Mouse (Mus musculus) embryonic facial prominence, embryonic 13.5 days (tissue): ENCODE measurements around the gene Hip1r. TPM values are rescaled to one million over a fixed set of nuclear protein-coding genes. Genes with fewer than 3 reads are reported as not detected.
A peak's percentile ranks its signal among the peaks of the same experiment; 100 is the strongest.

ENCODE experiments used
- ATAC-seq: fragments of 200-750 bp; cut with Nextera tagmentation; 2 replicates; pipeline ENCODE4 v1.8.0; 2017; ENCODE audit warnings: low read depth; ENCODE audit not compliant: insufficient number of reproducible peaks, insufficient read depth, low FRiP score, low TSS enrichment
- H3K27ac ChIP-seq: fragments of 300-500 bp; sonication (generic); 2 replicates; pipeline ENCODE4 v1.5.1; 2015; ENCODE audit warnings: moderate library complexity, mild to moderate bottlenecking, inconsistent platforms
- H3K27me3 ChIP-seq: fragments of 300-500 bp; sonication (generic); 2 replicates; pipeline ENCODE4 v1.6.1; 2015; ENCODE audit warnings: mild to moderate bottlenecking, inconsistent platforms
- H3K36me3 ChIP-seq: fragments of 300-500 bp; sonication (generic); 2 replicates; pipeline ENCODE4 v1.6.1; 2015; ENCODE audit warnings: mild to moderate bottlenecking, inconsistent platforms
- H3K4me1 ChIP-seq: fragments of 300-500 bp; sonication (generic); 2 replicates; pipeline ENCODE4 v1.6.1; 2015; ENCODE audit warnings: inconsistent platforms
- H3K4me2 ChIP-seq: fragments of 300-500 bp; sonication (generic); 2 replicates; pipeline ENCODE4 v1.6.1; 2015; ENCODE audit warnings: moderate library complexity, mild to moderate bottlenecking, inconsistent platforms
- H3K4me3 ChIP-seq: fragments of 300-500 bp; sonication (generic); 2 replicates; pipeline ENCODE4 v1.5.1; 2015; ENCODE audit warnings: mild to moderate bottlenecking, inconsistent platforms
- H3K9ac ChIP-seq: fragments of 300-500 bp; sonication (generic); 2 replicates; pipeline ENCODE4 v1.6.1; 2015; ENCODE audit warnings: mild to moderate bottlenecking, inconsistent platforms
- H3K9me3 ChIP-seq: fragments of 300-500 bp; sonication (generic); 2 replicates; pipeline ENCODE4 v1.6.1; 2016; ENCODE audit warnings: inconsistent platforms
- WGBS: fragments of 180-500 bp; shearing (Covaris S2); methylation state at CpG from one replicate; pipeline ENCODE4 v1.1.7; 2015; ENCODE audit warnings: mixed read lengths; 5-methylcytosine and 5-hydroxymethylcytosine counted together
- polyA plus RNA-seq: library from polyadenylated mRNA; unstranded; fragments of >200 nt; fragmentation: Nextera tagmentation; extraction: Ambion mirVana; gene quantifications from 2 replicates; pipeline ENCODE4 v1.2.1, GENCODE M21; 2015

Hip1r gene
- polyA plus RNA-seq, 1 experiment from 2014 or later: 9.6 TPM

DNA sequence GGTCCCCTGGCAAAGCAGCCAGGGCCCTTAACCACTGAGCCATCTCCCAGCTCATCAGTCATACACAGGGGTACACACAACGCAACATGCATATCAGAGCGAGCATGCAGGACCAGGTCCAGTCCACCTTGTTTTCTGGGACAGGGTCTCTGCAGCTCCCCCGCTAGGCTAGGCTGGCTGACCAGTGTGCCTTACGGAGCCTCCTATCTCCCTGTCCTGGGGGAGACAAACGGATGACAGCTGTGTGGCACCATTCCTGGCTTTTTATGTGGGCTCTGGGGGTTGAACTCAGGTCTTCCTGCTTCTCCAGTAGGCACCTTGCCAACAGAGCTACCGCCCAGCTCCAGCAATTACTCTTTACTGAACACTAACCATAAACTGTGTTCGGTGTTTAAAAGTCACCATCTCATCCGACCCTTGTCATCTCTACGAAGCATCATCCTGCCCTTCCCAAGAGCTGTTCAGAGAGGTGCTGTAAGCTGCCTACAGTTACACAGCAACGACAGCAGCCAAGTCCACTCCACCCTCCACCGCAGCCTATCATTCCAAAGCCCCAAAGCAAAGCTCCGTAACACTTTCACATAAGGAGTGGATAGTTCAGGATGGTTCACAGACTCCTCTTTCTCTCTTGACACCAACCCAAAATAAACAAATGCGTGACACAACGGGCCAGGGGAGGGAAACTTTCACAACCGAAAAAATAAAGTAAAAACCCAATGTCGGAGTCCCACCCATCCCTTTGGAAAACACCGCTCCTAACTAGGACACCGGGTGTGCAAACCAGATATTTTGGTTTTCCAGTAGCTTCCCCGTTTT, 56.0 kb downstream of the Hip1r start:
- Histone ChIP-seq H3K9me3 (no peaks in the 10 kb centered on the region), H3K4me2 (peak overlapping the region; percentile 88), H3K27ac (peak overlapping the region; percentile 93; the same call in 1 of the 2 replicates), H3K4me1 (peaks cover 48% of the 10 kb centered on the region), H3K9ac (no peak overlapping the region), H3K4me3 (no peak overlapping the region; the same call in 1 of the 2 replicates), H3K27me3 (no peaks in the 10 kb centered on the region), H3K36me3 (peaks cover 10% of the 10 kb centered on the region; the same call in 1 of the 2 replicates)
- 89% methylated on average over 19 of the region's 19 CpGs for WGBS
- ATAC-seq: no peak

- H3K9me3 ChIP-seq: no peaks in the 10 kb centered on the region
- peaks cover 45% of the 10 kb centered on the region for H3K4me1 ChIP-seq
- H3K9ac ChIP-seq: peak overlapping the region; percentile 96
- peak overlapping the region; percentile 93 for H3K27ac ChIP-seq
- H3K36me3 ChIP-seq: peaks cover 10% of the 10 kb centered on the region; the same call in 1 of the 2 replicates
- H3K27me3 ChIP-seq: no peaks in the 10 kb centered on the region
- peak overlapping the region; percentile 87 for H3K4me3 ChIP-seq
- no peak for ATAC-seq
- peak overlapping the region; percentile 88 for H3K4me2 ChIP-seq
- WGBS: 34% methylated on average over 12 of the region's 12 CpGs
These were observed 57.1 kb downstream of the Hip1r start for GRCm38 (mm10) chr5:124030386-124031067.

DNA sequence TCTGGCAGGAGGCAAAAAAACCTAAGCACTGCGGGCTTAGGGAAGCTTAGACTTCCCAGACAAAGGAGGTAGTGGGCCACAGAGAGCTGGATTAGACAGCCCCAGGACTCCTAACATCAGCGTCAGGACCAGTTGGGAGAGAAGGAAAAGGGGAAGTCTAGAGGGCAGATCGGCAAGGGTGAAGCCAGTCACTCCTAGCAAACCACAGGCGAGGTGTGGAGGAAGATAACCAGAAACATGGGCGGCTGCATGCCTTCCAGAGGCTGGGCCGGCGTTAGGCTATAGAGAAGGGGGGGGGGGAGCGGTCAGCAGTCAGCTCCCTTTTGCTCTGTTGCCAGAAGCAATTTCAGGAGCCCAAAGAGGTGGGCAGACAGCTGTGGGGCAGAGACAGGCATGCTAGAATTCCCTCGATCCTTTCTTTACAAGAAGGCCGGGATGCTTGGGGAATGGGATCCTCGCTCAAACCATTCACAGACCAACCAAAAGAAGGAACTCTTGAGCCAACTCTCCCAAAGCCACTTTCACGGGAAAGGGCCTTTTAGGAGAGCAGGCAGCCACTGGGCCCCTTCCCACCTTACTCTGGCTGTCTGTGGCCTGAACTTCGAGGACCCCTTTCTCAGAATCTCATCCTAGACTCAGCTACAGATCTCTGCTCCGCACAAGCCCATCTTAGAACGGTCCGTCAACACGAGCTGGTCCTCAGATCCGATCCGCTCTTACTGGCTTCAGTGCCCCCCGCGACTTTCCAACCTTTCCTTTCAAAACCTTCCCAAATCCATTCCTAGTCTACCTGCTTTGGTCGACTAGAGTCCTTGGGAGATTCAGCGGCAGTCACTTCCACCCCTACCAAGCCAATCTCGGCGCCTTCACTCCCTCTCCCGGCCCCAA, 57.9 kb downstream of the Hip1r start:
- peaks cover 6% of the 10 kb centered on the region; the same call in 1 of the 2 replicates for H3K36me3 ChIP-seq
- H3K4me2 ChIP-seq: peak overlapping the region; percentile 88
- H3K4me1 ChIP-seq: peaks cover 37% of the 10 kb centered on the region
- peak overlapping the region; percentile 87 for H3K4me3 ChIP-seq
- under 1% methylated on average over 25 of the region's 26 CpGs for WGBS
- no peaks in the 10 kb centered on the region for H3K27me3 ChIP-seq
- H3K9ac ChIP-seq: peak overlapping the region; percentile 96
- ATAC-seq: no peak
- no peaks in the 10 kb centered on the region for H3K9me3 ChIP-seq
- H3K27ac ChIP-seq: peak overlapping the region; percentile 93

DNA sequence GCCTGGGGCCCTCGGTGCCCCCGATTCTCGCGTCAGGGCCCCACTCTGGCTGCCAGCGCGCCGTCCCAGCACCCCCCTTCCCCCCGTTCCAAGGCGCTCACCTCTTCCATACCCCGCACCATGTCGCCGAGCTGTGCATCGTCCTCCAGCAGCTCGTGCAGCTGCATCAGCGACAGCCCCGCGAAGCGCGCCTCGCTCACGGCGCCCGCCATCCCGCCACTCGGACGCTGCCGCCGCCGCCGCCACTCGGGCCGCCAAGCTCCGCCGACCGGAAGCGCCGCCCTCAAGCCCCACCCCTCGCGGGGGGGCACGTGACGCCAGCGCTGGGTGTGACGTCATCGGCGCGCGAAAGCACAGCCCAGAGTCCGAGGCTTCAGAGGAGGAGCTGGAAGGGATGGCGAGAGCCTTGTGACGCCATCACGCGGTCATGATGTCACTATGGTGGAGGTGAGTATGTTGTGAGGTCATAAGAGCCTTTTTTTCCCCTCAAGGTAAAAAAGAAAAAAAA, 58.6 kb downstream of the Hip1r start, which contains the start of gene Vps37b:
TSS of gene Vps37b (minus strand) at position 270 of the 508 bp plus-strand sequence.
- no peaks in the 10 kb centered on the region for H3K9me3 ChIP-seq
- peaks cover 6% of the 10 kb centered on the region; the same call in 1 of the 2 replicates for H3K36me3 ChIP-seq
- WGBS: under 1% methylated on average over 52 of the region's 52 CpGs
- H3K27ac ChIP-seq: peak within 1 kb of the TSS; percentile 93
- ATAC-seq: peak; percentile 54; the same call in 1 of the 2 replicates
- H3K4me1 ChIP-seq: peaks cover 32% of the 10 kb centered on the region
- H3K4me2 ChIP-seq: peak within 1 kb of the TSS; percentile 88
- peak within 1 kb of the TSS; percentile 87 for H3K4me3 ChIP-seq
- no peaks in the 10 kb centered on the region for H3K27me3 ChIP-seq
- peak within 1 kb of the TSS; percentile 96 for H3K9ac ChIP-seq

GRCm38 (mm10) chr5:124034471-124034870, 61.0 kb downstream of the Hip1r start:
- H3K36me3 ChIP-seq: no peaks in the 10 kb centered on the region
- no peaks in the 10 kb centered on the region for H3K9me3 ChIP-seq
- no peak overlapping the region for H3K27ac ChIP-seq
- H3K4me2 ChIP-seq: no peak overlapping the region
- no peaks in the 10 kb centered on the region for H3K27me3 ChIP-seq
- no peak overlapping the region for H3K9ac ChIP-seq
- 63% methylated on average over 11 of the region's 11 CpGs for WGBS
- no peak overlapping the region for H3K4me3 ChIP-seq
- peaks cover 19% of the 10 kb centered on the region for H3K4me1 ChIP-seq
- no peak for ATAC-seq

DNA sequence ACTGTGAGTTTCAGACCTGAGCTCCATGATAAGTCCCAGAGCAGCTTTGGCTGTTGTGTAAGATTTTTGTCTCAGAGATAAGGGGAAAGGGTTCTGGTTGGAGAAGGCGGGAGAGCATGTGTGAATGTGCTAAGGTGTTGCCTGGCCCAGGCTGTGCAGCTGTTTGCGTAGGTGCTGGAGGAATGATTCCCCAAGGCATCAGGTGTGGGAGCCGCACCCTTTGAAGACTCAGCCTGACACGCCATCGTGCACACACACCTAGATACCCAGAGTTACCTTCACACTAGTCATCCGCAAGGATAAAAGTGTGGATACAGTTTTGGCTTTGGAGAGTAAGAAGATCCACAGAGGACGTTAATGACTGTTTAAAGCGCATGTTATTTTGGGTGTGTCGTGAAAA, 62.0 kb downstream of the Hip1r start:
- ATAC-seq: no peak
- Histone ChIP-seq H3K4me3 (no peak overlapping the region), H3K4me1 (peaks cover 10% of the 10 kb centered on the region), H3K9ac (no peak overlapping the region), H3K27me3 (no peaks in the 10 kb centered on the region), H3K27ac (no peak overlapping the region), H3K4me2 (no peak overlapping the region), H3K9me3 (no peaks in the 10 kb centered on the region), H3K36me3 (no peaks in the 10 kb centered on the region)
- 83% methylated on average over 9 of the region's 9 CpGs for WGBS

GRCm38 (mm10) chr5:124035806-124036205, 62.4 kb downstream of the Hip1r start:
- 72% methylated on average over 8 of the region's 8 CpGs for WGBS
- H3K36me3 ChIP-seq: no peaks in the 10 kb centered on the region
- no peaks in the 10 kb centered on the region for H3K27me3 ChIP-seq
- H3K9me3 ChIP-seq: no peaks in the 10 kb centered on the region
- ATAC-seq: no peak
- H3K4me1 ChIP-seq: peaks cover 6% of the 10 kb centered on the region; the same call in 1 of the 2 replicates
- no peak overlapping the region for H3K27ac ChIP-seq
- H3K4me3 ChIP-seq: no peak overlapping the region
- H3K9ac ChIP-seq: no peak overlapping the region
- H3K4me2 ChIP-seq: no peak overlapping the region

- H3K36me3 ChIP-seq: no peaks in the 10 kb centered on the region
- 31% methylated on average over 6 of the region's 6 CpGs for WGBS
These were observed 62.9 kb downstream of the Hip1r start for GRCm38 (mm10) chr5:124036341-124036740.

GRCm38 (mm10) chr5:124036836-124037235, 63.4 kb downstream of the Hip1r start:
- no peak for ATAC-seq
- Histone ChIP-seq H3K36me3 (no peaks in the 10 kb centered on the region), H3K27ac (no peak overlapping the region), H3K27me3 (no peaks in the 10 kb centered on the region), H3K4me2 (no peak overlapping the region), H3K4me1 (no peaks in the 10 kb centered on the region), H3K4me3 (no peak overlapping the region), H3K9ac (no peak overlapping the region), H3K9me3 (no peaks in the 10 kb centered on the region)
- 49% methylated on average over 5 of the region's 5 CpGs for WGBS

More at GRCm38 (mm10) chr5:124036341-124036740, 62.9 kb downstream of the Hip1r start:
- H3K4me1 ChIP-seq: peaks cover under 1% of the 10 kb centered on the region; the same call in 1 of the 2 replicates
- no peak overlapping the region for H3K4me2 ChIP-seq
- H3K4me3 ChIP-seq: no peak overlapping the region
- no peaks in the 10 kb centered on the region for H3K27me3 ChIP-seq
- no peak for ATAC-seq
- no peaks in the 10 kb centered on the region for H3K9me3 ChIP-seq
- no peak overlapping the region for H3K27ac ChIP-seq
- H3K9ac ChIP-seq: no peak overlapping the region

- no peak overlapping the region for H3K9ac ChIP-seq
- no peak for ATAC-seq
- no peak overlapping the region for H3K4me3 ChIP-seq
- no peak overlapping the region for H3K27ac ChIP-seq
- no peaks in the 10 kb centered on the region for H3K9me3 ChIP-seq
- H3K4me2 ChIP-seq: no peak overlapping the region
- H3K27me3 ChIP-seq: no peaks in the 10 kb centered on the region
- H3K36me3 ChIP-seq: no peaks in the 10 kb centered on the region
- H3K4me1 ChIP-seq: peaks cover 8% of the 10 kb centered on the region
- WGBS: 89% methylated on average over 6 of the region's 6 CpGs
These were observed 66.2 kb downstream of the Hip1r start for GRCm38 (mm10) chr5:124039602-124040001.

DNA sequence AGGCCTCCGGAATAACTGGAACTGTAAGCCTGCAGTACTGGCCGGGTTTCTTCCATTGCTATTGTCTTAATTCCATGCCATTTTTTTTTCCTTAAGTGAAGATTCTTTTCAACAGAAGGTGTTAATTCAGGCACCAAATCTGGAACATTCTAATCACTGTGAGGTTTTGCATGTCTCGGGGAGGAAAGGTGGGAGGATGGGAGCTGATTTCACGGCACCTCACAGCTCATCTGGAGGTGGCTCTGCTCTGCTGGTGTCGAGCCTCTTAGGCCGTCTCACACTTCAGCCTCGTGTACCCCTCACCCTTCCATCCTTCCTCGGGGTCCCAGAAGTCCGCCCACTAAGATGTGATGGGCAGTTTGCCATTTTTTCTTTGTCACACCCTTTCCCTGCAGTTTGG, 67.7 kb downstream of the Hip1r start:
- ATAC-seq: no peak
- no peak overlapping the region for H3K27ac ChIP-seq
- no peak overlapping the region for H3K4me3 ChIP-seq
- WGBS: 71% methylated on average over 9 of the region's 9 CpGs
- H3K4me2 ChIP-seq: no peak overlapping the region
- H3K36me3 ChIP-seq: no peaks in the 10 kb centered on the region
- no peaks in the 10 kb centered on the region for H3K27me3 ChIP-seq
- no peaks in the 10 kb centered on the region for H3K9me3 ChIP-seq
- no peak overlapping the region for H3K9ac ChIP-seq
- peaks cover 8% of the 10 kb centered on the region for H3K4me1 ChIP-seq
